Mouse (Mus musculus) erythroblast, embryonic 14.5 days (primary cell): ENCODE data around the gene Nup210l.

Source experiments
- GATA1 ChIP-seq: IDR thresholded peaks from 2 replicates; pipeline ENCODE4 v1.6.1; 2012; ENCODE audit warnings: low read length, inconsistent platforms, mixed read lengths
- TAL1 ChIP-seq: IDR thresholded peaks from 3 replicates; pipeline ENCODE4 v1.6.1; 2012; ENCODE audit warnings: low read length, inconsistent platforms, mixed read lengths

GRCm38 (mm10) chr3:90086068-90086467, 17.9 kb upstream of the Nup210l start:
- TF ChIP-seq GATA1 (no peak), TAL1 (no peak)
